Mouse (Mus musculus) bone marrow, adult 2 months (tissue): ENCODE data around the gene Trappc2l. TPM values are rescaled to one million over a fixed set of nuclear protein-coding genes. Genes with fewer than 3 reads are reported as not detected.

Experiments
- H3K27ac ChIP-seq: fragments of 200-500 bp; 2 replicates; pipeline ENCODE4 v1.5.1; 2012; ENCODE audit warnings: low read depth, mild to moderate bottlenecking, control low read depth, inconsistent platforms, low read length; ENCODE audit not compliant: control insufficient read depth, poor library complexity, insufficient read depth
- H3K4me1 ChIP-seq: fragments of 200-500 bp; 2 replicates; pipeline ENCODE4 v1.6.1; 2011; ENCODE audit warnings: low read length; ENCODE audit not compliant: control insufficient read depth, insufficient read depth
- H3K4me3 ChIP-seq: fragments of 200-500 bp; replicated peaks from 2 replicates; pipeline ENCODE3; 2011; ENCODE audit warnings: mild to moderate bottlenecking, low read depth, low read length, control low read depth; ENCODE audit not compliant: control insufficient read depth
- CTCF ChIP-seq: fragments of 200-500 bp; IDR thresholded peaks from 2 replicates; pipeline ENCODE4 v1.5.1; 2011; ENCODE audit warnings: low read length, control low read depth; ENCODE audit not compliant: control insufficient read depth, insufficient read depth
- POLR2A ChIP-seq: fragments of 200-500 bp; IDR thresholded peaks from 2 replicates; pipeline ENCODE4 v1.6.1; 2011; ENCODE audit warnings: low read depth, mild to moderate bottlenecking, control low read depth, low read length, borderline replicate concordance; ENCODE audit not compliant: control insufficient read depth
- WGBS: fragments of 180-500 bp; shearing (Covaris S2); methylation state at CpG from one replicate; pipeline ENCODE4 v1.1.7; 2018; 5-methylcytosine and 5-hydroxymethylcytosine counted together
- polyA plus RNA-seq: library from polyadenylated mRNA; stranded (reverse); fragments of >200 nt; gene quantifications from 2 replicates; pipeline ENCODE4 v1.2.4, GENCODE M21; 2011; ENCODE audit warnings: low replicate concordance; ENCODE audit not compliant: missing spikeins, insufficient read depth, insufficient read length

The Trappc2l gene
- polyA plus RNA-seq, 1 experiment = 36.5 TPM

GRCm38 (mm10) chr8:122644175-122644954 is 32.9 kb downstream of the Trappc2l start:
- no peak for TF ChIP-seq CTCF
- TF ChIP-seq POLR2A = no peak
- H3K27ac ChIP-seq = no peak overlapping the region
- 84% methylated on average over 6 of the region's 6 CpGs for WGBS
- H3K4me1 ChIP-seq = no peaks in the 10 kb centered on the region
- no peak overlapping the region for H3K4me3 ChIP-seq

- 79% methylated on average over 16 of the region's 16 CpGs for WGBS
- H3K4me1 ChIP-seq = no peaks in the 10 kb centered on the region; the same call in 1 of the 2 replicates
- H3K4me3 ChIP-seq = no peak overlapping the region
- TF ChIP-seq CTCF (no peak), POLR2A (no peak)
- H3K27ac ChIP-seq = no peak overlapping the region
Measured at GRCm38 (mm10) chr8:122646337-122646736, 34.9 kb downstream of the Trappc2l start.

- 91% methylated on average over 15 of the region's 15 CpGs for WGBS
- H3K4me1 ChIP-seq = no peaks in the 10 kb centered on the region; the same call in 1 of the 2 replicates
- TF ChIP-seq POLR2A = no peak
- no peak for TF ChIP-seq CTCF
- H3K27ac ChIP-seq = no peak overlapping the region
- H3K4me3 ChIP-seq = no peak overlapping the region
Measured at GRCm38 (mm10) chr8:122648192-122648970, 36.9 kb downstream of the Trappc2l start.

GRCm38 (mm10) chr8:122651326-122651921 is 40.0 kb downstream of the Trappc2l start:
- Histone ChIP-seq H3K4me1 (peaks cover 1% of the 10 kb centered on the region; the same call in 1 of the 2 replicates), H3K27ac (peak overlapping the region; percentile 22; the same call in 1 of the 2 replicates), H3K4me3 (no peak overlapping the region)
- WGBS = 59% methylated on average over 16 of the region's 16 CpGs
- TF ChIP-seq POLR2A (peak; percentile 11; the same call in 1 of the 2 replicates), CTCF (no peak)

GRCm38 (mm10) chr8:122652643-122653042 is 41.2 kb downstream of the Trappc2l start:
- WGBS = 59% methylated on average over 6 of the region's 6 CpGs
- TF ChIP-seq POLR2A = no peak
- no peak for TF ChIP-seq CTCF
- Histone ChIP-seq H3K4me1 (peaks cover 1% of the 10 kb centered on the region; the same call in 1 of the 2 replicates), H3K27ac (no peak overlapping the region), H3K4me3 (no peak overlapping the region)

- Histone ChIP-seq H3K4me1 (peaks cover 1% of the 10 kb centered on the region; the same call in 1 of the 2 replicates), H3K4me3 (no peak overlapping the region), H3K27ac (no peak overlapping the region)
- TF ChIP-seq POLR2A = no peak
- TF ChIP-seq CTCF = no peak
- 92% methylated on average over 7 of the region's 7 CpGs for WGBS
Measured at GRCm38 (mm10) chr8:122654768-122655167, 43.3 kb downstream of the Trappc2l start.

GRCm38 (mm10) chr8:122656056-122656999 is 44.9 kb downstream of the Trappc2l start:
- H3K27ac ChIP-seq = no peak overlapping the region
- WGBS = 61% methylated on average over 13 of the region's 13 CpGs
- peaks cover 1% of the 10 kb centered on the region; the same call in 1 of the 2 replicates for H3K4me1 ChIP-seq
- H3K4me3 ChIP-seq = no peak overlapping the region
- TF ChIP-seq POLR2A (no peak), CTCF (no peak)
